Mouse (Mus musculus) lung, adult 2 months (tissue): ENCODE measurements around the gene Ppp1r10. TPM values are rescaled to one million over a fixed set of nuclear protein-coding genes. Genes with fewer than 3 reads are reported as not detected.
A peak's percentile ranks its signal among the peaks of the same experiment; 100 is the strongest.
"Not testable (repeated sequence)": the region's sequence is repeated elsewhere in the genome, so short reads cannot be mapped to it uniquely, and the experiment has no call there.

Experiments used
- DNase-seq: peaks from one replicate; pipeline ENCODE4 v3.0.0; 2022
- H3K4me1 ChIP-seq: fragments of 200-500 bp; 2 replicates; pipeline ENCODE4 v1.6.1; 2011; ENCODE audit warnings: low read length; ENCODE audit not compliant: control insufficient read depth, insufficient read depth
- H3K4me3 ChIP-seq: fragments of 200-500 bp; replicated peaks from 2 replicates; pipeline ENCODE3; 2011; ENCODE audit warnings: low read depth, mild to moderate bottlenecking, control low read depth, low read length; ENCODE audit errors: extremely low read depth
- CTCF ChIP-seq: fragments of 200-500 bp; IDR thresholded peaks from 2 replicates; pipeline ENCODE4 v1.5.1; 2011; ENCODE audit warnings: mild to moderate bottlenecking, low read length, control low read depth; ENCODE audit not compliant: insufficient read depth
- POLR2A ChIP-seq: fragments of 200-500 bp; IDR thresholded peaks from 2 replicates; pipeline ENCODE4 v1.6.1; 2011; ENCODE audit warnings: low read depth, mild to moderate bottlenecking, control low read depth, low read length, borderline replicate concordance; ENCODE audit errors: extremely low read depth
- WGBS: fragments of 180-500 bp; shearing (Covaris S2); methylation state at CpG from one replicate; pipeline ENCODE4 v1.1.7; 2018; 5-methylcytosine and 5-hydroxymethylcytosine counted together
- polyA plus RNA-seq: library from polyadenylated mRNA; depleted of rRNA; stranded (reverse); fragments of >200 nt; gene quantifications from 2 replicates; pipeline ENCODE4 v1.2.3, GENCODE M21; 2012

Gene Ppp1r10
- polyA plus RNA-seq, 1 experiment: 28.6 TPM

GRCm38 (mm10) chr17:35922566-35922965, 6.3 kb downstream of the Ppp1r10 start:
- Histone ChIP-seq H3K4me1 (peaks cover 24% of the 10 kb centered on the region), H3K4me3 (no peak overlapping the region)
- WGBS: 51% methylated on average over 3 of the region's 3 CpGs
- DNase-seq: no peak
- TF ChIP-seq CTCF (no peak), POLR2A (no peak)

GRCm38 (mm10) chr17:35923281-35923680, 7.0 kb downstream of the Ppp1r10 start:
- no peak overlapping the region for H3K4me3 ChIP-seq
- WGBS: 79% methylated on average over 4 of the region's 4 CpGs
- no peak for DNase-seq
- TF ChIP-seq CTCF (no peak), POLR2A (no peak)
- peaks cover 24% of the 10 kb centered on the region for H3K4me1 ChIP-seq

GRCm38 (mm10) chr17:35927471-35927870, 11.2 kb downstream of the Ppp1r10 start:
- DNase-seq: no peak
- 18% methylated on average over 1 of the region's 1 CpGs for WGBS
- Histone ChIP-seq H3K4me3 (no peak overlapping the region), H3K4me1 (peaks cover under 1% of the 10 kb centered on the region)
- TF ChIP-seq CTCF (no peak), POLR2A (no peak)

GRCm38 (mm10) chr17:35929534-35929933, 13.3 kb downstream of the Ppp1r10 start:
- 91% methylated on average over 2 of the region's 2 CpGs for WGBS
- no peak for TF ChIP-seq POLR2A
- no peak for TF ChIP-seq CTCF
- H3K4me1 ChIP-seq: no peaks in the 10 kb centered on the region
- no peak for DNase-seq
- H3K4me3 ChIP-seq: no peak overlapping the region

GRCm38 (mm10) chr17:35930627-35931026, 14.4 kb downstream of the Ppp1r10 start:
- DNase-seq: no peak
- TF ChIP-seq CTCF (no peak), POLR2A (no peak)
- 95% methylated on average over 12 of the region's 12 CpGs for WGBS
- no peak overlapping the region for H3K4me3 ChIP-seq
- H3K4me1 ChIP-seq: no peaks in the 10 kb centered on the region

GRCm38 (mm10) chr17:35932608-35933007, 16.4 kb downstream of the Ppp1r10 start:
- Histone ChIP-seq H3K4me1 (no peaks in the 10 kb centered on the region), H3K4me3 (no peak overlapping the region)
- WGBS: 88% methylated on average over 4 of the region's 4 CpGs
- no peak for DNase-seq
- no peak for TF ChIP-seq CTCF
- no peak for TF ChIP-seq POLR2A

- WGBS: 85% methylated on average over 14 of the region's 14 CpGs
- not testable (repeated sequence) for DNase-seq
Observed at GRCm38 (mm10) chr17:35935763-35936162, 19.5 kb downstream of the Ppp1r10 start.

GRCm38 (mm10) chr17:35937700-35938348, 21.6 kb downstream of the Ppp1r10 start:
- H3K4me3 ChIP-seq: no peak overlapping the region
- TF ChIP-seq POLR2A (no peak), CTCF (peak; percentile 88)
- no peaks in the 10 kb centered on the region for H3K4me1 ChIP-seq
- DNase-seq: peak; percentile 33
- WGBS: 27% methylated on average over 2 of the region's 2 CpGs

More at GRCm38 (mm10) chr17:35935763-35936162, 19.5 kb downstream of the Ppp1r10 start:
- H3K4me1 ChIP-seq, H3K4me3 ChIP-seq: not testable (repeated sequence)

- TF ChIP-seq POLR2A (no peak), CTCF (no peak)
- H3K4me1 ChIP-seq: no peaks in the 10 kb centered on the region
- WGBS: 62% methylated on average over 2 of the region's 2 CpGs
Observed at GRCm38 (mm10) chr17:35939108-35939507, 22.9 kb downstream of the Ppp1r10 start.

GRCm38 (mm10) chr17:35939941-35940340, 23.7 kb downstream of the Ppp1r10 start:
- WGBS: 71% methylated on average over 1 of the region's 1 CpGs
- no peak for DNase-seq
- H3K4me3 ChIP-seq: no peak overlapping the region
- no peak for TF ChIP-seq CTCF
- no peak for TF ChIP-seq POLR2A
- no peaks in the 10 kb centered on the region for H3K4me1 ChIP-seq

More at GRCm38 (mm10) chr17:35939108-35939507, 22.9 kb downstream of the Ppp1r10 start:
- no peak for DNase-seq
- H3K4me3 ChIP-seq: no peak overlapping the region

- not testable (repeated sequence) for H3K4me1 ChIP-seq, H3K4me3 ChIP-seq, DNase-seq
Observed at GRCm38 (mm10) chr17:35950946-35951345, 34.7 kb downstream of the Ppp1r10 start.

GRCm38 (mm10) chr17:35952559-35952958, 36.3 kb downstream of the Ppp1r10 start:
- 65% methylated on average over 3 of the region's 3 CpGs for WGBS
- not testable (repeated sequence) for H3K4me3 ChIP-seq, H3K4me1 ChIP-seq, DNase-seq
